Mouse (Mus musculus) neutrophil, adult 59 days (primary cell): ENCODE data around the gene Traf3ip2. TPM values are rescaled to one million over a fixed set of nuclear protein-coding genes. Genes with fewer than 3 reads are reported as not detected.

ENCODE experiments used
- total RNA-seq, 2 experiments: library from RNA; stranded (reverse); gene quantifications; 1 replicate in 1 of 2; 2 replicates in 1 of 2; pipeline ENCODE4 v1.2.4; 2023

Gene Traf3ip2
- 1 to 10 TPM; 3.7 to 4.1 TPM for total RNA-seq

DNA sequence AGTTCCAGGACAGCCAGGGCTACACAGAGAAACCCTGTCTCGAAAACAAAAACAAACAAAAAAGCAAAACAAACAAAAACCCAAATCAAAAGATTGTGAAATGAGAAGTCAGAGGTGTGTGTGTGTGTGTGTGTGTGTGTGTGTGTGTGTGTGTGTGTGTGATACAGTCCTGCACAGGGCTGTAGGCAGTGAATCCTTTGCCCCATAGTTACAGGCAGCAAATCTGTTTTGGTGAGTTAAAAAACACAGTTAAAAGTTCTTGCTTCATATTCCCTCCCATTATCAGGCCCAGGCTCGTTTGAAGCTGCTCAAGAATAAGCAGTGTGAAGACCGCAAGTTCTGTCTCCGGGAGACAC lies at the start of gene Traf3ip2:
TSS of gene Traf3ip2 (plus strand) at position 302 of the 356 bp plus-strand sequence.

Other genes starting within 250 kb of the Traf3ip2 start
- 1 to 10 TPM; 6.7 to 8.8 TPM for gene Fyn, start 244.1 kb upstream of the Traf3ip2 start, total RNA-seq
- gene Rev3l, start 119.2 kb downstream of the Traf3ip2 start, total RNA-seq, result 10 to 100 TPM; 19.6 to 22.6 TPM